Mouse (Mus musculus) myocyte (in vitro differentiated cells): ENCODE measurements around the gene Myo18b.

Experiments
- MYOD1 ChIP-seq, 3 experiments: IDR thresholded peaks; one replicate each; pipeline ENCODE4 v1.6.1; 2011; ENCODE audit warnings: control low read depth in 2 of 3, low read depth in 2 of 3, mild to moderate bottlenecking in 2 of 3, moderate library complexity in 1 of 3; ENCODE audit not compliant: insufficient read length in 2 of 3, control insufficient read depth in 1 of 3
- POLR2A ChIP-seq: IDR thresholded peaks from one replicate; pipeline ENCODE4 v1.6.1; 2011; ENCODE audit warnings: low read depth, mild to moderate bottlenecking, control low read depth, moderate library complexity; ENCODE audit not compliant: insufficient read length
- POLR2AphosphoS2 ChIP-seq: IDR thresholded peaks from one replicate; pipeline ENCODE4 v1.6.1; 2011; ENCODE audit warnings: low read depth, control low read depth; ENCODE audit not compliant: insufficient read length
- SRF ChIP-seq: IDR thresholded peaks from one replicate; pipeline ENCODE4 v1.6.1; 2011; ENCODE audit warnings: low read depth; ENCODE audit not compliant: control insufficient read depth, insufficient read length
- USF1 ChIP-seq: IDR thresholded peaks from one replicate; pipeline ENCODE4 v1.6.1; 2011; ENCODE audit warnings: low read depth, mild to moderate bottlenecking, control low read depth, moderate library complexity

DNA sequence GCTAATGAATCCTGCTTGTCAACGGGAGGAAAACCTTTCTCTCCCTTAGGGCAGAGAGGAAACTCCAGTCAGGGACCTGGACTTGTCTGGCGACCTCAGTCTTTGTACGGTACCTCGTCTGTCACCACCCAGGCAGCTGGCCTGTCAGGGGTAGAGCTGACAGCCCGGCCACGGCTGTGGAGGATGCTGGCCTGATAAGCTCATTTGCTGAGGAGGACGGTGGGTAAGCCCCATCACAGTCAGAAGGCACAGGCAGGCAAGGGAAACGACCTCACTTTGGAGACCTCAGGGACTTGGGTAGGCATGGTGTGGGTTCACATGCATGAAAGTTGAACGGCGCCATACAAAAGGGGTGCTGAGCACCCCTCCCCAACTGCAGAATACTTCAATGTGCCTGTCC, 140.6 kb downstream of the Myo18b start:
- TF ChIP-seq MYOD1 (IDR thresholded peaks at IDR 0.05; ENCODE audit: control insufficient read depth in 1 of 3, insufficient read length in 2 of 3, low read depth in 2 of 3) (no peak), POLR2A (no peak), POLR2AphosphoS2 (no peak), SRF (no peak), USF1 (no peak)
